8 mouse cellular contexts compared by ENCODE assay signal in the genomic region with DNA sequence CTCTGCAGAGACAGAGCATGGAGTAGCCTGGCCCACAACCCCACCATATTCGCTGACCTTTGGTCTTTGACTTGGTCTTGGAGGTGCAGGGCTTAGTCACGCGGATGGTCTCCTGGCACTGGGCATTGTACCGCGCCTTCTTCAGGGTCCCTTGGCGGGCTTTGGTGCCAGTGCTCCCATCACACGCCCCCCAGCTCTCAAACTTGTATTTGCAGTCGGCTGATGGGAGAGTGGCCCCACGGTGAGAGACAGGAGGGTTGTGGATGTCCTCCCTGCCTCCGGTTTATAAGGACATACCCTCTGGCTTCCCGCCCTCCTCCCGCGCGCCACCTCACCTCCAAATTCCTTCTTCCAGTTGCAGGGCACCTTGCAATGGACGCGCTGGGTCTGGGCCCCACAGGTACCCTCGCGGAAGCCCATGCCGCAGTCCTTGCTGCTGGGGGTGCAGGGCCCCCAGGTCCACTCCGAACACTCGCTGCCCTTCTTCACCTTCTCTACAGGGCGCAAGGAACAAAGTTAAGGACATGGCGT. TPM values are rescaled to one million over a fixed set of nuclear protein-coding genes. Genes with fewer than 3 reads are reported as not detected.
DNase-seq lines count a peak whose midpoint lies in the region; ATAC-seq lines count a peak whose summit lies in the region.

No protein-coding gene starts in this region.

- peak; percentile 12 for DNase-seq in lung, postnatal 10 days
- DNase-seq in lung, postnatal 36 days, result no peak
- DNase-seq in neural tube, embryonic 10.5 days (ENCODE audit: extremely low spot score, low spot score), result peak; percentile 65
- DNase-seq in adrenal gland, postnatal 36 days, result no peak
- no peak for DNase-seq in thymus, postnatal 10 days (ENCODE audit: low spot score in 2 of 2)

- peaks cover 18% of the 10 kb centered on the region for H3K36me3 ChIP-seq in embryonic facial prominence, embryonic 15.5 days
- H3K36me3 ChIP-seq in kidney, embryonic 14.5 days (ENCODE audit: control insufficient read depth, insufficient read depth, low read length), result peaks cover 26% of the 10 kb centered on the region

- no peaks in the 10 kb centered on the region for H3K27me3 ChIP-seq in embryonic facial prominence, embryonic 15.5 days
- no peaks in the 10 kb centered on the region for H3K27me3 ChIP-seq in kidney, embryonic 14.5 days (ENCODE audit: control insufficient read depth, insufficient read depth, low read length)

- peak overlapping the region; percentile 78 for H3K4me2 ChIP-seq in embryonic facial prominence, embryonic 15.5 days (replicated peaks)
- peak overlapping the region; percentile 81 for H3K4me2 ChIP-seq in kidney, embryonic 14.5 days (replicated peaks; ENCODE audit: low read depth, low read length)

- no peak for ATAC-seq in embryonic facial prominence, embryonic 15.5 days (ENCODE audit: insufficient number of reproducible peaks, low FRiP score, low TSS enrichment, low read depth)
- ATAC-seq in kidney, embryonic 14.5 days (ENCODE audit: low FRiP score, low TSS enrichment), result no peak
- no peak for ATAC-seq in inflammation-experienced regulatory T-cells, adult 6 months

- WGBS in embryonic facial prominence, embryonic 15.5 days, result 2% methylated on average over 23 of the region's 23 CpGs
- 2% methylated on average over 23 of the region's 23 CpGs for WGBS in kidney, embryonic 14.5 days

- H3K9me3 ChIP-seq in embryonic facial prominence, embryonic 15.5 days (replicated peaks), result no peaks in the 10 kb centered on the region
- H3K9me3 ChIP-seq in kidney, embryonic 14.5 days (ENCODE audit: control insufficient read depth, low read length), result no peaks in the 10 kb centered on the region

- H3K4me1 ChIP-seq in embryonic facial prominence, embryonic 15.5 days, result peaks cover 43% of the 10 kb centered on the region
- H3K4me1 ChIP-seq in kidney, embryonic 14.5 days (ENCODE audit: control insufficient read depth, insufficient read depth, low read length), result peaks cover 29% of the 10 kb centered on the region

- peak overlapping the region; percentile 70 for H3K4me3 ChIP-seq in embryonic facial prominence, embryonic 15.5 days (replicated peaks)
- peak overlapping the region; percentile 88 for H3K4me3 ChIP-seq in kidney, embryonic 14.5 days (ENCODE audit: low read length)

- peak overlapping the region; percentile 77 for H3K9ac ChIP-seq in embryonic facial prominence, embryonic 15.5 days
- peak overlapping the region; percentile 97 for H3K9ac ChIP-seq in kidney, embryonic 14.5 days (ENCODE audit: low read depth, low read length)

- H3K27ac ChIP-seq in embryonic facial prominence, embryonic 15.5 days (replicated peaks), result peak overlapping the region; percentile 92
- peak overlapping the region; percentile 97 for H3K27ac ChIP-seq in kidney, embryonic 14.5 days (ENCODE audit: low read depth, low read length)

RNA-seq across cellular contexts. Expression of a gene that starts 1.3 kb away (rescaled TPM):
- 879 and 898 TPM in 2 replicates for polyA plus RNA-seq in embryonic facial prominence, embryonic 15.5 days (2015; fragmentation: Nextera tagmentation; extraction: Ambion mirVana)
- polyA plus RNA-seq in kidney, embryonic 14.5 days (2014; fragmentation: Nextera tagmentation; extraction: Ambion mirVana), result 1,361 and 1,922 TPM in 2 replicates
- polyA plus RNA-seq in inflammation-experienced regulatory T-cells, adult 6 months (2017; shearing (Covaris generic)), result 1 to 10 TPM; 1.5 to 2.2 (median 1.5) TPM
- 10 to 100 TPM in 1 of 2 experiments, 1 to 10 TPM in 1; 6.7 to 11.6 TPM for total RNA-seq in adrenal gland, postnatal 36 days (2021)

RNA-seq across cellular contexts. Expression of a gene that starts 3.8 kb away (rescaled TPM):
- polyA plus RNA-seq in embryonic facial prominence, embryonic 15.5 days (2015; fragmentation: Nextera tagmentation; extraction: Ambion mirVana), result 0.25 and 0.49 TPM in 2 replicates
- not detected in 2 replicates for polyA plus RNA-seq in kidney, embryonic 14.5 days (2014; fragmentation: Nextera tagmentation; extraction: Ambion mirVana)
- 1 to 10 TPM in 1 of 3 experiments, under 1 TPM in 1, not detected in 1; 0.23 to 1.9 TPM for polyA plus RNA-seq in inflammation-experienced regulatory T-cells, adult 6 months (2017; shearing (Covaris generic))
- total RNA-seq in adrenal gland, postnatal 36 days (2021), result 1 to 10 TPM; 2.7 to 2.9 TPM

RNA-seq across cellular contexts. Expression of a gene that starts 14.7 kb away (rescaled TPM):
- polyA plus RNA-seq in embryonic facial prominence, embryonic 15.5 days (2015; fragmentation: Nextera tagmentation; extraction: Ambion mirVana), result 0.67 and 0.79 TPM in 2 replicates
- polyA plus RNA-seq in kidney, embryonic 14.5 days (2014; fragmentation: Nextera tagmentation; extraction: Ambion mirVana), result 0.31 and 0.49 TPM in 2 replicates
- 1 to 10 TPM in 1 of 3 experiments, under 1 TPM in 2; 0.78 to 1.8 (median 0.83) TPM for polyA plus RNA-seq in inflammation-experienced regulatory T-cells, adult 6 months (2017; shearing (Covaris generic))
- total RNA-seq in adrenal gland, postnatal 36 days (2021), result not detected

RNA-seq across cellular contexts. Expression of a gene that starts 44.8 kb away (rescaled TPM):
- 36.3 and 39.9 TPM in 2 replicates for polyA plus RNA-seq in embryonic facial prominence, embryonic 15.5 days (2015; fragmentation: Nextera tagmentation; extraction: Ambion mirVana)
- polyA plus RNA-seq in kidney, embryonic 14.5 days (2014; fragmentation: Nextera tagmentation; extraction: Ambion mirVana), result 35.6 and 57.5 TPM in 2 replicates
- polyA plus RNA-seq in inflammation-experienced regulatory T-cells, adult 6 months (2017; shearing (Covaris generic)), result 100 to 1,000 TPM in 2 of 3 experiments, 10 to 100 TPM in 1; 89.4 to 181 (median 130) TPM
- 10 to 100 TPM; 45.1 to 48.0 TPM for total RNA-seq in adrenal gland, postnatal 36 days (2021)

Comparison
In these comparisons a context has a peak if more than half of its experiments do, and no peak if none do; other contexts are left out.
1. DNase-seq: peak in lung, postnatal 10 days (single experiment) and neural tube, embryonic 10.5 days (single experiment); none in lung, postnatal 36 days (single experiment), adrenal gland, postnatal 36 days (0 of 2) and thymus, postnatal 10 days (0 of 2).
2. RNA of a gene that starts 1.3 kb away (polyA plus RNA-seq): 1,361 to 1,922 TPM in kidney, embryonic 14.5 days and 879 to 898 TPM in embryonic facial prominence, embryonic 15.5 days; 1.5 to 2.2 TPM in inflammation-experienced regulatory T-cells, adult 6 months; every median in the first group is over 100 times any median in the second.